Mouse (Mus musculus): ENCODE data around the gene Lrfn3.

DNA sequence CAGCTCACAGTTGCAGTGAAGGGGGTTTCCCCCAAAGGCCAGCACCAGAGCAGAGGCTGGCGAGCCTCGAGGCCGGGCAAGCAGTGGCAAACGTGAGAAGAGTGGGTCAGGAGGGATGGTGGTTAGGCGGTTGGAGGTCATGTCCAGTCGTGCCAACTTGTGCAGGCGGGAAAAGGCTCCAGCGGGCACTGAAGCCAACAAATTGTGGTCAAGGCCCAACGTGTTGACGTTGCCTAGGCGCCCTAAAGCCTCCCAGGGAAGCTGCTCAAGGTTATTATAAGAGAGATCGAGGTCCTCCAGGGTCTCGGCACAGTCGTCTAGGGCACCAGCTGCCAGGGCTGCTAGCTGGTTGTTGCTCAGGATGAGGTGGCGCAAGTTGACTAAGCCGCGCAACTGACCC is 2.5 kb downstream of the Lrfn3 start:
- no peak for TF ChIP-seq CTCF (IDR thresholded peaks at IDR 0.05; ENCODE audit: insufficient read depth, low read depth, low read length)
- TF ChIP-seq POLR2A (IDR thresholded peaks at IDR 0.05; ENCODE audit: insufficient read depth, low read depth, low read length), result no peak
